Mouse (Mus musculus): ENCODE data around the gene Pou3f3.

DNA sequence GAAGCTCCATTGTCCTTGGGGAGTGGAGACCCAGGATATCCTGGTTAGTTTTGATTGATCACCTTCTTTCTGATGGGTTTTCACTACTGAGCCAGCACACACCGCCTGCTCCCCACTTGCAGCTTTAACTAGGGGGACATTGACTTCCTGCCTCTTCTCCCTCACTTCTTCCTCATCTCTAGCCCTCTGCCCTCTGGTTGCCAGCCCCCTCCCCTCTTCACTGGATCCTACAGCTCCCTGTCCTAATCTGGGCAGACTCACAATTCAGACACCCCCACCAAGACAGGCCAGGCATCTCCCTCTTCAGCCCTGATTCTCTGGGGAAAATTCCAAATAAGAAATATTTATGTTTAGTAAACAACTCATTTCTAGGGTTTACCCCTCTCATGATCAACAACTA lies 3.3 kb upstream of the Pou3f3 start:
- TF ChIP-seq CTCF (IDR thresholded peaks at IDR 0.05; ENCODE audit: low read depth), result no peak
- TF ChIP-seq EP300 (IDR thresholded peaks at IDR 0.05; ENCODE audit: low read depth), result no peak
